Mouse (Mus musculus): ENCODE data around the gene Kcnj4.

GRCm38 (mm10) chr15:79509998-79510397 lies 5.0 kb upstream of the Kcnj4 start:
- TF ChIP-seq CTCF (IDR thresholded peaks at IDR 0.05; ENCODE audit: borderline replicate concordance, extremely low read depth, insufficient read depth, insufficient read length) (no peak), POLR2A (IDR thresholded peaks at IDR 0.05; ENCODE audit: borderline replicate concordance, extremely low read depth, insufficient read depth, insufficient read length, poor library complexity, severe bottlenecking) (no peak)
